Mouse (Mus musculus): Measurements from ENCODE around the gene Sdsl. TPM values are rescaled to one million over a fixed set of nuclear protein-coding genes. Genes with fewer than 3 reads are reported as not detected.
"Not testable (repeated sequence)": the region's sequence is repeated elsewhere in the genome, so short reads cannot be mapped to it uniquely, and the experiment has no call there.

Gene Sdsl
- polyA plus RNA-seq, 1 experiment from 2014 or later = 15.3 TPM

DNA sequence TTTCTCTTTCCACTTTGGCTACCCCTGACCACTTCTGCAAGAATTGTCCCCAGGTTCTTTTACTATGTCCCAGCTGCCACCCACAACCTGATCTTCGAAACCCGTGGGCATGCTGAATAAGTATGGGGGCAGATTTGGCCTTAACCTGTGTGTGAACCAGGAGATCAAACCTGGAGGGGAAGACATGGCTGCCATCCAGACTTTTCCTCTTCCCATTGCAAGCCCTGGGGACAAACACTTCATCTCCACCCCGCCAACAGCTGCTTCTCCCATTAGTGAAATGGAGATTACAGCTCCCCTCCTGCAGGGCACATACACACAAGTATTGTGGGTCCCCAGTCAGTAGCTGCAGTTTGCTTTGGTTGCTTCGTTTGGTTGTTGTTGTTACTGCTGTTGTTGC lies 34.7 kb upstream of the Sdsl start:
- Histone ChIP-seq H3K9ac (replicated peaks; ENCODE audit: low read length) (no peak overlapping the region), H3K27me3 (ENCODE audit: insufficient read depth, low read length) (no peaks in the 10 kb centered on the region), H3K4me2 (replicated peaks; ENCODE audit: low read depth, low read length) (no peak overlapping the region), H3K9me3 (ENCODE audit: low read length) (peaks cover 2% of the 10 kb centered on the region; the same call in 1 of the 2 replicates), H3K36me3 (ENCODE audit: insufficient read depth, low read length) (no peaks in the 10 kb centered on the region), H3K4me1 (ENCODE audit: insufficient read depth, low read length) (peaks cover 14% of the 10 kb centered on the region), H3K4me3 (ENCODE audit: low read length) (no peak overlapping the region), H3K27ac (ENCODE audit: low read length) (no peak overlapping the region)
- no peak for ATAC-seq (ENCODE audit: low FRiP score, low TSS enrichment)
- WGBS = 57% methylated on average over 4 of the region's 4 CpGs

DNA sequence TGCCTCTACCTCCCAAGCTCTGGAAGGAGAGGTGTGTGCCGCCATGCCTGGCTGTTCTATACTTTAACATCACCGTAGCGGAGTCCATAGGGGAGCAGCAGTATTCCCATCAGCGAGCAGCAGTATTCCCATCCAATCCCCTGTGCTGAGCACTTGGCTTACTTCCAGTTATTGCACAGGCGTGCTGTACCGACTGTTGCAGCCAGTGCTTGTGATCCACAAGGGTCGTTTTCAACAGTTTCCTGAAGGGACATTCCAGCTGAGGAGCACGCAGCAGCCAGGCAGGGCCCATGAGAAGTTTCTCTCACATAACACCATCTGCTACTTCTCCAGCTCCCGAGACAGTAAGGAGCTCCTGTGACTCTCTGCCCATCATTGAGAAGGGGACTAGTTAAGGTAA lies 33.9 kb upstream of the Sdsl start:
- WGBS = 51% methylated on average over 9 of the region's 9 CpGs

DNA sequence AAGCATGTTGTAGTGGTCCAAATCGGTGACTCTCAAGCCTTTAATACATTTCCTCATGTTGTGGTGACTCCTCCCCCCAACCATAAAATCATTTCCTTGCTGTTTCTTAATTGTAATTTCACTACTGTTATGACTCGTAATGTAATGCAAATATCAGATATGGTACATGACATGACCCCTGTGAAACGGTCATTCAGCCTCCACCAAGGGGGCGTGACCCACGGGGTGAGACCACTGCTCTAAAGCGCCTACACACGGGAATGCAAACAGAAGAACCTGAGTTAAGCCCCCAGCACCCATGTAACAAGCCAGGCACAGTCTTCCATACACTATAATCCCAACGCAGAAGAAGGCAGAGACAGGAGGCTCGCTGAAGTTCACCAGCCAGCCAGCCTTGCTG lies 33.2 kb upstream of the Sdsl start:
- Histone ChIP-seq H3K36me3 (ENCODE audit: insufficient read depth, low read length) (no peaks in the 10 kb centered on the region), H3K4me1 (ENCODE audit: insufficient read depth, low read length) (peaks cover 15% of the 10 kb centered on the region), H3K27ac (ENCODE audit: low read length) (no peak overlapping the region), H3K27me3 (ENCODE audit: insufficient read depth, low read length) (no peaks in the 10 kb centered on the region), H3K9ac (replicated peaks; ENCODE audit: low read length) (no peak overlapping the region), H3K4me2 (replicated peaks; ENCODE audit: low read depth, low read length) (peak overlapping the region; percentile 33; the same call in 1 of the 2 replicates), H3K9me3 (ENCODE audit: low read length) (peaks cover 2% of the 10 kb centered on the region; the same call in 1 of the 2 replicates), H3K4me3 (ENCODE audit: low read length) (no peak overlapping the region)
- WGBS = 64% methylated on average over 9 of the region's 9 CpGs
- ATAC-seq (ENCODE audit: low FRiP score, low TSS enrichment) = no peak

More for the DNA sequence above, 33.9 kb upstream of the Sdsl start:
- ATAC-seq (ENCODE audit: low FRiP score, low TSS enrichment) = no peak
- Histone ChIP-seq H3K4me2 (replicated peaks; ENCODE audit: low read depth, low read length) (no peak overlapping the region), H3K27me3 (ENCODE audit: insufficient read depth, low read length) (no peaks in the 10 kb centered on the region), H3K4me3 (ENCODE audit: low read length) (no peak overlapping the region), H3K27ac (ENCODE audit: low read length) (no peak overlapping the region), H3K4me1 (ENCODE audit: insufficient read depth, low read length) (peaks cover 17% of the 10 kb centered on the region), H3K9ac (replicated peaks; ENCODE audit: low read length) (no peak overlapping the region), H3K9me3 (ENCODE audit: low read length) (peaks cover 2% of the 10 kb centered on the region; the same call in 1 of the 2 replicates), H3K36me3 (ENCODE audit: insufficient read depth, low read length) (no peaks in the 10 kb centered on the region)

DNA sequence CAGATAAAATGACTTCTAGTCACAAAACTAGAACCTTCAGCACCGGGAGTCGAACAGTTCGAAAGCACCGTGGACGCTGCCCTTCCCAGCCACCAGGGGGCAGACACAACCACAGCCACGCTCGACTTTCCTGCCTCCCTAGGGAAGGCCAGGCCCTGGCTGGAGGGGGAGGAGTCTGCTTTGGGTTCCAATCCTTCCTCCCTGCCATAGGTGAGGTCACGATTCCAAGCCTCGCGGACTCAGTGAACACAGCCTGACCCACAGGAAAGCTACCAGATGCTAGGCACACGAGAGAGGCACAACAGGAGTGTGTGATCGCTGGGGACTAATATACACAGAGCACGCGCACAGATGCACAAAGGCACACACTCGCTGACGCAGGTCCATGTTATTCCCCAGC lies 32.8 kb upstream of the Sdsl start:
- Histone ChIP-seq H3K4me2 (replicated peaks; ENCODE audit: low read depth, low read length) (peak overlapping the region; percentile 33; the same call in 1 of the 2 replicates), H3K9ac (replicated peaks; ENCODE audit: low read length) (no peak overlapping the region; the same call in 1 of the 2 replicates), H3K9me3 (ENCODE audit: low read length) (peaks cover 2% of the 10 kb centered on the region; the same call in 1 of the 2 replicates), H3K36me3 (ENCODE audit: insufficient read depth, low read length) (no peaks in the 10 kb centered on the region), H3K4me3 (ENCODE audit: low read length) (no peak overlapping the region), H3K4me1 (ENCODE audit: insufficient read depth, low read length) (peaks cover 15% of the 10 kb centered on the region), H3K27me3 (ENCODE audit: insufficient read depth, low read length) (no peaks in the 10 kb centered on the region), H3K27ac (ENCODE audit: low read length) (no peak overlapping the region)
- WGBS = 19% methylated on average over 16 of the region's 16 CpGs
- peak; percentile 29 for ATAC-seq (ENCODE audit: low FRiP score, low TSS enrichment)

DNA sequence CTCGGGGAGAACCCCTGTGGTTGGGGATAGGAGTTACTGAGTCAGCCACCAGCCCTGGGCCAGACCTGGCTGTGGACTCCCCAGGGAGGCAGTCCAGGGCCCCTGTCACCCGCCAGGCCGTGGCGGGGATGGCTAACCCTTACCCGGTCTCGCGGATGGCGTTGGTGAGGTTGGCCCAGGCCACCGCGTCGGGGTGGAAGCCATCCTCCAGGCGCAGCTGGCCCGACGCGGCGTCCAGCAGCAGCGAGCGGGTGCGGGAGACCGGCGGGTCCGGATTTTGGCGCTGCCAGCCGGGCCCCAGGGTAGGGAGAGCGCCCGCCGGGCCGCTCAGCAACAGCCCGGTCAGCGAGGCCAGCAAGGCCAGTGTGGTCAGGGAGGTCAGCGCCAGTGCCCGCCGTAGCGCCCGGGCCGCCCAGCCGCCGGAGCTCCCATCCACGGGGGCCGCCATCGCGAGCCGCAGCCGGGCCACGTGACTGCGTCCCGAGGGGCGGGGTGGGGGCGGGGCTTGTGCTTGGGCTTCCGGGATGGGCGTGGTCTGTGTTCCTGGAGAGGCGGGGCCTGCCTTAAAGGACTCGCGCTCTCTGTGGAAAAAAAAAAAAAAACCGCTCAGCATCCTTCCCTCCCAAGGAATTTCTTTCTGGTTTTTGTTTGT lies 30.7 kb upstream of the Sdsl start, which contains the start of gene Plbd2:
Plbd2 (minus strand) TSS at position 482 of the 652 bp plus-strand sequence.
- Histone ChIP-seq H3K27me3 (ENCODE audit: insufficient read depth, low read length) (no peaks in the 10 kb centered on the region), H3K36me3 (ENCODE audit: insufficient read depth, low read length) (no peaks in the 10 kb centered on the region), H3K9me3 (ENCODE audit: low read length) (no peaks in the 10 kb centered on the region), H3K4me3 (ENCODE audit: low read length) (peak within 1 kb of the TSS; percentile 79), H3K27ac (ENCODE audit: low read length) (no peak within 1 kb of the TSS), H3K9ac (replicated peaks; ENCODE audit: low read length) (peak within 1 kb of the TSS; percentile 87), H3K4me1 (ENCODE audit: insufficient read depth, low read length) (peaks cover 15% of the 10 kb centered on the region), H3K4me2 (replicated peaks; ENCODE audit: low read depth, low read length) (peak within 1 kb of the TSS; percentile 92)
- 0% methylated on average over 54 of the region's 55 CpGs for WGBS
- peak; percentile 76 for ATAC-seq (ENCODE audit: low FRiP score, low TSS enrichment)

DNA sequence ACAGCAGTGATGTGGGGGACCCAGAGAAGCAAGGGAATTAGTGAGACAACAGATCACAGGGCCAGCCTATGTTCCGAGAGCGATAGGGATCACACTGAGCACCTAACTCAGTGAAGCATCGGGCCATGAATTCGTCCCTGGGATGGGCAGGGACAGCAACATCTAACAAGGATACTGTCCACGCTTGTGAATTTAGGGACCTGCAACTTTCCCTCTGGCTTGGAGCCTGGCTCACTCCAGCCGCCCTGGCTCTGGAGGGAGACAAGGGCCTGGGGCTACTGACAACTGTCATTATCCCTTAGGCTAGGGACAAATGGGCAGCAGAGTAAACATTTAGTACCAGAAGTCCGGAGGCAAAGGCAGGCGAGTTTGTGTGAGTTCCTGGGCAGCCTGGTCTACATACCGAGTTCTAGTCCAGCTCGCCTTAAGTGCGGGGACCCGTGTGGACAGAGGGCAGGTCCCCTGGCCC lies 30.1 kb upstream of the Sdsl start:
- Histone ChIP-seq H3K9ac (replicated peaks; ENCODE audit: low read length) (peak overlapping the region; percentile 87), H3K4me1 (ENCODE audit: insufficient read depth, low read length) (peaks cover 15% of the 10 kb centered on the region), H3K4me2 (replicated peaks; ENCODE audit: low read depth, low read length) (peak overlapping the region; percentile 92), H3K27ac (ENCODE audit: low read length) (no peak overlapping the region), H3K9me3 (ENCODE audit: low read length) (no peaks in the 10 kb centered on the region), H3K27me3 (ENCODE audit: insufficient read depth, low read length) (no peaks in the 10 kb centered on the region), H3K4me3 (ENCODE audit: low read length) (peak overlapping the region; percentile 79), H3K36me3 (ENCODE audit: insufficient read depth, low read length) (no peaks in the 10 kb centered on the region)
- no peak for ATAC-seq (ENCODE audit: low FRiP score, low TSS enrichment)
- WGBS = 4% methylated on average over 12 of the region's 12 CpGs

DNA sequence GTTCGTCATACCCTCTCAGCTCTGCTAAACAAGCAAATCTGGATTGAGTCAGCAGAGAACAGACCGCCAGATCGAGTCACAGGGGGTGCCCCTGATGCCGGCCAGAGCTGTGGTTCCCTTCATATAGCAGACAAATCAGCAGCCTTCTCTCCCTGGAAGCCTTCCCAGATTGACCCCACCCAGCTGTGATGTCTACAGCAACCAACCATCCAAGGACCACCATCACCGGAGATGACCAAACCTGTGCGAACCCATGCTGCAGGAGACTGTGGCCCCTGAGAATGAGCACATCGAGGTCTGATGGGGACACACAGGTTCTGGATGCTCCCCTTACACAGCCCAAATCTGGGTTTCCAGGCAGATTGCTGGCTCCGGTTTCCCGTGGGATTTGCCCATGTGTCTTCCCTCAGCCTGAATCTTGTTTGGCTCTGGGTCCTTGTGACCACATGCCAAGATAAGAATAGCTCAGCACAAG lies 29.6 kb upstream of the Sdsl start:
- Histone ChIP-seq H3K4me1 (ENCODE audit: insufficient read depth, low read length) (peaks cover 15% of the 10 kb centered on the region), H3K9me3 (ENCODE audit: low read length) (no peaks in the 10 kb centered on the region), H3K36me3 (ENCODE audit: insufficient read depth, low read length) (no peaks in the 10 kb centered on the region), H3K9ac (replicated peaks; ENCODE audit: low read length) (peak overlapping the region; percentile 87), H3K4me3 (ENCODE audit: low read length) (peak overlapping the region; percentile 79), H3K27me3 (ENCODE audit: insufficient read depth, low read length) (no peaks in the 10 kb centered on the region), H3K27ac (ENCODE audit: low read length) (no peak overlapping the region), H3K4me2 (replicated peaks; ENCODE audit: low read depth, low read length) (peak overlapping the region; percentile 92)
- WGBS = 64% methylated on average over 9 of the region's 9 CpGs
- no peak for ATAC-seq (ENCODE audit: low FRiP score, low TSS enrichment)

DNA sequence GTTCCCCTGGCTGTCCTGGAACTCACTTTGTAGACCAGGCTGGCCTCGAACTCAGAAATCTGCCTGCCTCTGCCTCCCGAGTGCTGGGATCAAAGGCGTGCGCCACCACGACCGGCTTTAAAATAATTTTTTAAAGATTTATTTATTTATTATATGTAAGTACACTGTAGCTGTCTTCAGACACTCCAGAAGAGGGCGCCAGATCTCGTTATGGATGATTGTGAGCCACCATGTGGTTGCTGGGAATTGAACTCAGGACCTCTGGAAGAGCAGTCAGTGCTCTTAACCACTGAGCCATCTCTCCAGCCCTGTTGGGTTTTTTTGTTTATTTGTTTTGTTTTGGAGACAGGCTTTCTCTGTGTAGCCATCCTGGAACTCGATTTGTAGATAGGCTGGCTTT lies 28.0 kb upstream of the Sdsl start:
- not testable (repeated sequence) for H3K4me3 ChIP-seq (ENCODE audit: low read length); H3K9ac ChIP-seq (replicated peaks; ENCODE audit: low read length); H3K4me2 ChIP-seq (replicated peaks; ENCODE audit: low read depth, low read length); H3K9me3 ChIP-seq (ENCODE audit: low read length); H3K36me3 ChIP-seq (ENCODE audit: insufficient read depth, low read length); H3K27ac ChIP-seq (ENCODE audit: low read length); ATAC-seq (ENCODE audit: low FRiP score, low TSS enrichment); H3K27me3 ChIP-seq (ENCODE audit: insufficient read depth, low read length)
- WGBS = 86% methylated on average over 9 of the region's 9 CpGs
- H3K4me1 ChIP-seq (ENCODE audit: insufficient read depth, low read length) = peaks cover 19% of the 10 kb centered on the region

DNA sequence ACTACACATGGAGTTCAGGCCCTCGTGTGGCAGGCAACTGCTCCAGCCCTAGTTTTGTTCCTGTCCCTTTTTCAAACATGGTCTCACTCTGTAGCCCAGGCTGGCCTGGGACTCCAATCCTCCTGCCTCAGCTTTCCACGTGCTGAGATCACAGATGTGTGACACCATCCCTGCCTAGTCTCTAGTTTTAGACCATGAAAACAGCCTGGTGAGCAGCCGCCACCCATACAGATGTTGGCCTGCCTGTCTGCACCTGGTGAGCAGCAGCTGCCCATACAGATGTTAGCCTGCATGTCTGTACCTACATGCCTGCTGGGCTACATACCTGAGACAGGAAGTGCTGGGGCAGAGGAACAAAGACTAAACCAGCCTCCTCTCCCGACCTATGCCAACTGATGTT lies 26.6 kb upstream of the Sdsl start:
- ATAC-seq (ENCODE audit: low FRiP score, low TSS enrichment) = no peak
- Histone ChIP-seq H3K27me3 (ENCODE audit: insufficient read depth, low read length) (no peaks in the 10 kb centered on the region), H3K36me3 (ENCODE audit: insufficient read depth, low read length) (no peaks in the 10 kb centered on the region), H3K9ac (replicated peaks; ENCODE audit: low read length) (no peak overlapping the region), H3K9me3 (ENCODE audit: low read length) (no peaks in the 10 kb centered on the region), H3K4me3 (ENCODE audit: low read length) (no peak overlapping the region), H3K4me2 (replicated peaks; ENCODE audit: low read depth, low read length) (no peak overlapping the region), H3K27ac (ENCODE audit: low read length) (no peak overlapping the region), H3K4me1 (ENCODE audit: insufficient read depth, low read length) (peaks cover 23% of the 10 kb centered on the region)
- 84% methylated on average over 4 of the region's 4 CpGs for WGBS

DNA sequence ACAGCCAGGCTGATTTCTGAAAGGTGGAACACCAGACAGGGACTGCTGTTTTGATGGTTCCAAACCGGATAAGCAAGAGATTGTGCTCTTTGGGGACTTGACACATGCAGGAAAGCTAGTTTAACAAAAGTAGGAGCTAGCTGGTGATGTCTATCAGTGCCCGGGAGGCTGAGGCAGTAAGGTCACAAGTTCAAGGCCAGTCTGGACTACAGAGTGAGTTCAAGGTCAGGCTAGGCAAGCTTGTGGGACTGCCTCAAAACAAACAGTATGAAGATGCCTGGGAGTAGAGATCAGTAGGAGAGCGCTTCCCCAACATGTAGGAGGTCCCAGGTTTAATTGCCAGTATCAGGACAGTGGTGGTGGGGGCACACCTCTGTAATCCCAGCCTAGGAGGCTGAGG lies 24.5 kb upstream of the Sdsl start:
- Histone ChIP-seq H3K9ac (replicated peaks; ENCODE audit: low read length) (no peak overlapping the region), H3K4me2 (replicated peaks; ENCODE audit: low read depth, low read length) (no peak overlapping the region), H3K27ac (ENCODE audit: low read length) (no peak overlapping the region), H3K4me3 (ENCODE audit: low read length) (no peak overlapping the region), H3K27me3 (ENCODE audit: insufficient read depth, low read length) (no peaks in the 10 kb centered on the region), H3K9me3 (ENCODE audit: low read length) (no peaks in the 10 kb centered on the region), H3K4me1 (ENCODE audit: insufficient read depth, low read length) (peaks cover 14% of the 10 kb centered on the region), H3K36me3 (ENCODE audit: insufficient read depth, low read length) (0 out of 2 replicates have a peak, but pooled peaks cover 2% of the 10 kb centered on the region)
- no peak for ATAC-seq (ENCODE audit: low FRiP score, low TSS enrichment)
- WGBS = 81% methylated on average over 3 of the region's 3 CpGs

Data from kidney, embryonic 16.5 days (tissue).